Mouse (Mus musculus): ENCODE measurements around the gene Rnf4.

DNA sequence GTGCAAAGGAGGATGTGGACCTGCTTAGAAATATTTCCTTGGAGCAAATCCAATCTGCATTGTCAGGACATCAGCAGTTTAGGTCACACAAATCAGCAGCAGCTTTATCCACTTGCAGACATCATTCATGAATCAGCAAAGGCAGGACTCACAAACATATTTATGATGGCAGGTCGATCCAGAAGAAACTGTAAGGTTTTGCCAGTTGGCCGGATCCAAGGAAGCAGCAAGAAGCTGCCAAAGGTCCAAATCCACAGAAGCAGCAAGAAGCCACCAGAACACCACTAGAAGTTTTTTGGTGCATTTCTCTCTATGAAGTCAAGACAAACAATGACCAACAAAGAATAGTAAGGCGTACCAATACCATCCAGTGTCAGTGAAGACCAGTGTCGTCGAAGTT, 49.5 kb downstream of the Rnf4 start:
- no peak for TF ChIP-seq CTCF (conservative IDR thresholded peaks at IDR 0.05; ENCODE audit: insufficient read depth, insufficient read length, low read depth, low read length)
- no peak for TF ChIP-seq POLR2A (IDR thresholded peaks at IDR 0.05; ENCODE audit: low read depth, low read length)
